Mouse (Mus musculus) heart, postnatal 10 days (tissue): Measurements from ENCODE around the gene Snn. TPM values are rescaled to one million over a fixed set of nuclear protein-coding genes. Genes with fewer than 3 reads are reported as not detected.
"Not testable (repeated sequence)": the region's sequence is repeated elsewhere in the genome, so short reads cannot be mapped to it uniquely, and the experiment has no call there.

Source experiments
- DNase-seq, 2 experiments: peaks; one replicate each; pipeline ENCODE4 v3.0.0; 2021
- intact Hi-C: fragments of 180-260 bp; cut with DNase I; formaldehyde crosslinking; loops from one replicate; pipeline ENCODE4 v1.15.1; 2025
- total RNA-seq, 2 experiments: library from RNA; stranded (reverse); gene quantifications; 2 replicates each; pipeline ENCODE4 v1.2.3; 2021

Gene Snn
- total RNA-seq: 10 to 100 TPM; 45.9 to 47.7 TPM

DNA sequence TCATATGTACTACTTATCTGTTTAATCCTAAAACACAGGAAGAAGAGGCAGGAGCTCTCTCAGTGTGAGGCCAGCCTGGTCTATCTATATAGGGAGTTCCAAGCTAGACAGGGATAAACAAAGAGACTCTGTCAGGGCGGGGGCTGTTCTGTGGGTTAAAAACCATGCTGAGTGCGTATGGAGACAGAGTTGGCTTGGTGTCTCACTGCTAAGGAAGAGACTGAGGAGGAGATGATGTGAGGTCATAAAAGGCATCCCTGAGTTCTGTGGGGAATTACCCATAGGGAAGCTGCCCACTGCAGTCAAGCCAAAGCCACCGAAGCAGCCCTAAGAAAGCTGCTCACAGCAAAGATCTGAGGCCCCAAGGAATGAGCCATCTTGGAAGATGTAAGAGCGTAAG is at the start of gene Snn:
Gene Snn (plus strand): TSS at position 301 of the 400 bp plus-strand sequence.
- no peak for DNase-seq
- intact Hi-C loops: no loop called here

DNA sequence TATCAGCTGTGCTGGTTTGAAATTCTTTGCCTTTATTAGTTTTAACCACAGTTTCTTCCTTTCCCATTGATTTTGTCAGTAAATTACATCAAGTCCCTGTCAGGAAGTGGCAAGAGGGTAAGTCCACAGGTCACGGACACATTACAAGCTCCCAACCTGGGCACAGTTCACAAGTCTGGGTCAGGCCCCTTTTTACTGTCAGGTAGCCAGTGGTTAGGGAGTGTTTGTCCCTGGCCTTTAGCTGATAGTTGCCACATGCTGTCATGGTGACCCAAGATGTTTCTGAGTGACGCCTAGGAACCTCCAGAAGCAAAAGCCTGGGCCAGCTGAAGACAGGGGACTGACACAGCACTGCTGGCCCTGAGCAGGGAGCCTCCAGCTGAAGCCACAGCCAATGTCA is 49.5 kb upstream of the Snn start:
- DNase-seq: no peak
- intact Hi-C loops: no loop called here

DNA sequence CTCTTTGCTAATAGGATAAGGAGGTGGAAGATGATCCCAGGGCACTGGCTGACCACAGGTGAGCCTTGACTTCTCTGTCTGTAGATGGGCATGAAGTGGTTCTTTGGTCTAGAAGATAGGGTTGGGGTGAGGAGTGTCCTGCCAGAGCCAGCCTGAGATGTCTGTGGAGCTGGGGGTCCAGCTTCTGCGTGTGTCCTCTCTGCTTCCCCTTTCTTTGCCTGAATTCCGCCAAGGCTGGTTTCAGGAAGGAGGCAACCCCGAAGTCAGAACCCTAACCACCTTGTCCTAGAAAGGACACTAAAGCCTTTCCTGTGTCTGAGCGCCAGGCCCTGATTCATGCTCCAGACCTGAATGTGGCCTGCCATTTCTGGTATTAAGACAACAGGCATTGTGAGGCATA is 48.8 kb upstream of the Snn start:
- intact Hi-C loops: no loop called here
- DNase-seq: no peak

DNA sequence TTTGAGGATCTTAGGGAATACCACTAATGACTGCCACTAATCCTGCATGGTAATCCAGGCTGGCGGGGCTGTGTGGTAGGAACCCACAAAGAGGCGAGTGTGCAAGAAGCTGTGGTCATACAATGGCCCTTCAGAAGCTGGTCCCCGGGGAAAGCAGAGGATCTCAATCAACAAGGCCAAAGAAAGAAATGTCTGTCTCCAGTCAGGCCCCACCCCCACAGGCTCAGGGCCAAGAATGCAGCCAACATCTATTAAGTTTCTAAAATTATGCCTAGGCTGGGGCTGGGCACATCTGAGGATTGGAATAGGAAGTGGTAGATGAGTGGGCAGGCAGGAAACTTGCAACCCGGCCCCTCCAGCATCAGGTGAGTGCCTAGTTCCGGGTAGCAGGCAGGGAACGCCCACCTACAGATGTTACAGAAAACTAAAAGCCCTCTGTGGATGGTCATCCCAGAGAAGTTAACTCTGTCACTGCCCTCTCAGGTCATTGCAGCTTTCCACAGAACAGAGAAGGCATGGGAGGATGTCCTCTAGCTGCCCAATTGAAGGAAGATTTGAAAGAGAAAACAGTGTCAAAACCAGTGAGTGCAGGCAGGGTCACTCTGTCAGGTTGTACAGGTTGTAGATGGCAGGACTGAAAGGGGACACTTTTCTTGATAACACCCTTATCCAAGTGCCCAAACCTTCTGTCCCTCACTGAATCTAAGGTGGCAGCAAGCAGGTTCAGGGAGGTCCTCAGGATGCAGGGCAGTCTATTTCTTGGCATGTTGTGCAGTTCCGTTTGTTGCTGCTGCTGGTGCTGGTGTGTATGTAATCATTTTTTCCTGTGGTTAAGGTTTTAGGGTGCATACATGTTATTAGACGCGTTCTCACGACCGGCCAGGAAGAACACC is 47.9 kb upstream of the Snn start:
- intact Hi-C loops: no loop called here
- peak; percentile 82 to 83 for DNase-seq

DNA sequence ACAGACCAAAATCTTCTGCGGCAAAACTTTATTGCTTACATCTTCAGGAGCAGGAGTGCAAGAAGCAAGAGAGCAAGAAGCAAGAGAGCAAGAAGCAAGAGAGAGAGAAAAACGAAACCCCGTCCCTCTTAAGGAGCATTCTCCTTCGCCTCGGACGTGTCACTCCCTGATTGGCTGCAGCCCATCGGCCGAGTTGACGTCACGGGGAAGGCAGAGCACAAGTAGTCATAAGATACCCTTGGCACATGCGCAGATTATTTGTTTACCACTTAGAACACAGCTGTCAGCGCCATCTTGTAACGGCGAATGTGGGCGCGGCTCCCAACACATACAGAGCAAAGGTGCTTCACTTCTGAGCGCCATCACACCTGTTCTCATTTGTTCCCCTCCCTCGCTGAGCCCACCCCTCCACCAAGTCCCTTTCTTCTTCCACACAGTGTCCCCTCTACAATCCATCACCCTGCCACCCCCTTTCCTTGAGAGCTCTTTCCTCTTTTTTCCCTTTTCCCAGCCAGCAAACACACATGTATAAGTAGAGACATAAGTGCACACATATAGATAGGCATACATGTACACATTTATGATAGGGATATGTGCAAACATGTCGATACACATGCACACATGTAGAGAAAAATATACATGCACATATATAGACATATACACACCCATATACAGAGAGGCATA is 47.1 kb upstream of the Snn start:
- DNase-seq, intact Hi-C loops: not testable (repeated sequence)

DNA sequence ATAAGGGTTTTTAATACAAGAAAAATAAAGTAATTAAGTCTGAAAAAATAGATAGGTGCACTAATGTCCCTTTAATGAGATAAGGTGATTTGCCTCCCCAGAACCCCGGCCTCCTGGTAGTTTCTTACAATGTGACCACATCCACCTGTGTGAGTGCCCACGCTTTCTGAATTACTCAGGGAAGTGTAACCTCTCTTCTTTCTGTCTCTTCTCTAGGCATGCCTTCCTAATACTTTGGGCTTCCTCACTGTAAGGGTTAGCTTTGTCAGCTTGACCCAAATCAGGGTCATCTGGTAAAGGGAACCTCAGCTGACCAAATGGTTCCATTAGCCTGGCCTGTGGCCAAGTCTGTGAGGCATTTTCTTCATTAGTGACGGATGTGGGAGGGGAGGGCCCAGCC is 46.3 kb upstream of the Snn start:
- no peak for DNase-seq
- intact Hi-C loops: no loop called here

DNA sequence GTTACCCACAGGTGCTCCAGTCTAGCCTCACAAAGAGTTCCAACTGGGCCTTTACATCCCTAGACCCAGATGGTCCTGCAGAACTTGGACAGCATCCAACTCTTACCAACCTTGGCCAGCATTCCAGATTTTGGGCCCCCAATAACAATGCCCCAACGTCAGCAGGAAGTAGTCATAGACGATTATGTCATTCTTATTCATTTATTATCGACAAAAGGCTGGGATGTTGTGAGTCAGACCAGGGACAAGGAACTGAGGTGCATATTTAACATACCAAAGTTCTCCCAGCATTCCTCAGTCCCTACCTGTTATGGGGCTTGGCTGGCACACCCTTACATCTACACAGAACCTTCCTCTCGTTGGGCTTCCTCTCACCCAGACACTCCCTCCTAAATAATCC is 44.4 kb upstream of the Snn start:
- no peak for DNase-seq
- intact Hi-C loops: no loop called here

DNA sequence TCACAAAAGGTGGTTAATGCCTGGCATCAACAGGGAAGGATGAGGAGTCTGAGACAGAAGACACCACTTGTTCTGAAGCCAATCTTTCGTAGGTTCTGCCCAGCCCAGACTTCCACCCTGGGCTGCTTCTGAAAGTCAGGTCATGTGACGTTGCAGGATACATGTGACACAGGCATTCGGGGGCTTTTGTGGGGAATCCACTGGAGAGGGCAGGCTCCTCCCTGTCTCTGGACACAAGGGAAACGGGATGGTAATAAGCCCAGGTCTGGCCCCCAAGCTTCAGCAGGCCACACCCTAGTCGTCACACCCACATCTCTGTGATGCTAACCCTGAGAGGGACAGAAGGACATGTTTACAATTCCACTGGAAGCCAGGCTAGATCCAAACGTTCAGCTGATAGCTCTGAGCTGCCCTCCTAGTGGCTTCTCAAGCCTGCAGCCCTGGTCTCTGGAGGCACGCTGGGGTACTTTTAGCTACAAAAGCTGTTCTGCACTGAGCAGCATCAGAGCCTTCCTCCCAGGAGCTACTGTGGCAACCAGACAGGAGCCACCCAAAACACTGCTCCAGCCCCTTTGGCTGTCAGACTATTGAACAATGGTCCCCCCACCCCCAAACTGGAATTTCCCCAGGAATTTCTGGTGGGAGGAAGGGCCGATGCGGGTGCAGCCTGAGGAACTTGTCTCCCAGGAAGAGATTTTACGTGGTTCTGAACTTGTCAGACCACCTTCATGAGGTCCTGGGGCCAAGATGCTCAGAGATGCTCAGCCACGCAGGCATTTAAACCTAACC is 42.7 kb upstream of the Snn start:
- DNase-seq: no peak
- intact Hi-C loops: no loop called here

DNA sequence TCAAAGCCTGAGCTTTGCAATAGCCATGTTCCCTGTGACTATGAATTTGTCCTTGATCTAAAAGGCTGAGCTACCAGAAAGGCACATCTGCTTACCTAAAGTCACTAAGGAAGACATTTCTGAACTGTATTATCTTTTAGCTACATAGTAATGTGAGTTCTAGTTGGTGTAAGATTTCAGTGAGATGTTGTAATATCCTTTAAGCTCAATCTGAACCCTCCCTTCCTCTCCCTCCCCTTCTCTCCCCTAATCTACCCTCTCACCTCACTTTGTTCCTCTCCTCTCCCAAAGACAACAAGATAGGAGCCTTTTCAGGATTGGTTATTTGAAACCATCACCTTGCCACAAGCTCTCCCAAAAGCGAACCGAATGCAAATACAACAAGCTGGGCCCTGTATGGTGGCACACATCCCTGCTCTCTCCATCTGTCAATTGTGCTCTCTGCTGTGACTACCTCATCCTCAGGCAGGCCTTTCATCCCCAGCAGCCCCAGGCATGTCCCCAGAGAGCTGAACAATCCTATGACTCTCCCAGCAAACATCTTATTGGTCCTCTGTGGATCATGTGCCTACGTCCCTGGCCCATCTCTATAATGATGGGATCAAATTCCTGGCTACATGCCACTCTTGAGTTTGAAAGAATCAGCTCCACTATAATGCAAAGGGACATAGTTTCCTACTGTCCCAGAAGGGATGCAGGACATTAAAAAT is 39.2 kb upstream of the Snn start:
- intact Hi-C loops: loop anchor here (5.0 kb wide), 1 partner anchor 64 kb away; no protein-coding TSS in a partner anchor
- DNase-seq: no peak

DNA sequence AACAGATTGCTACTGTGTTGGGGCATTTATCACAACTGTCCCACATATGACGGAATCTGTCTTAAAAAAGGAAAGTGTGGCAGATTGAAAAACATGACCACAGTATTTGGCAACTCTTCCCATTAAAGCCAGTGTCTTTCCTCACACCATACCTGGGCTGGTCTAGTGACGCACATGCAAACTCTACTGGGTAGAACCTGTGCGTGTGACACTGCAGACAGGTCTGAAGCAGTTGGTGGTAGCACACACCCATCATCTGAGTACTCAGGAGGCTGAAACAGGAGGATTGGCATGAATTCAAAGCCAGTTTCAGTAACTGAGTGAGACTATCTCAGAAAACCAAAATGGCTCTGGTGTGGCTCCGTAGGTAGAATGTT is 38.6 kb upstream of the Snn start:
- intact Hi-C loops: loop anchor here (5.0 kb wide), 1 partner anchor 65 kb away; no protein-coding TSS in a partner anchor

DNA sequence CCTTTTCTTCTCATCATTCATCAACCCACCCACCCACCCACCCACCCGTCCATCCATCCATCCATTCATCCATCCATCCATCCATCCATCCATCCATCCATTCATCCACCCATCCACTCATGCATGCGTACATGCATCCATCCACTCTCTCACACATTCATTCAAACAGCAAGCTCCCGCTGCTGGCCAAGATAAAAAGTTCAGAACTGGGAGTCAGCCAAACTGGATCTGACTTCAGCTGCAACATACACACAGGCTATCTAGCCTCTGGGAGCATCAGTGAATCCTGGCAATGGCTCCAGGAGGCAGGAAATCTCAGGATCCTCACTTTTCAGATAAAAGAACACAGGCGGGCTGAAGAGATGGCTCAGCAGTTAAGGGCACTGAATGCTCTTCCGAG is 37.1 kb upstream of the Snn start:
- intact Hi-C loops: loop anchor here (5.0 kb wide), 1 partner anchor 66 kb away; no protein-coding TSS in a partner anchor
- no peak for DNase-seq

More for the DNA sequence above, 38.6 kb upstream of the Snn start:
- no peak for DNase-seq

DNA sequence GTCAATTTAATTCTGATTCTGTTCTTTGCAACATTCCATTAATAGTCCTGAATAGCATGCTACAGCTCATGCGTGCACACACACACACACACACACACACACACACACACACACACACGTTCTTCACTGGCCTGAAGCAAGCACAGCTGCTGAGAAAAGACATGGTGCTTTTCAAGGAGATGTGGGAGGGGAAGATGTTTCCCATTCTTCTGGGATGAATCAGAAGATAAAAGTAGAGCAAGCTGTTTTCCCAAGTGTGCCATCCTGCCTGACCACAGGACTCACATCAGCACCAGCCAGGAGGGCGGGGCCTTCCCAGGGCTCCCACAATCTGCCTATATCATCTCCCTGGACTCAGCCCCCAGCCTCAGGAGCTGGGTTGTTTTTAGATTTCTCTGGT is 35.9 kb upstream of the Snn start:
- DNase-seq: peak in 1 of 2 experiments; percentile 51
- intact Hi-C loops: loop anchor here (5.0 kb wide), 1 partner anchor 68 kb away; no protein-coding TSS in a partner anchor

DNA sequence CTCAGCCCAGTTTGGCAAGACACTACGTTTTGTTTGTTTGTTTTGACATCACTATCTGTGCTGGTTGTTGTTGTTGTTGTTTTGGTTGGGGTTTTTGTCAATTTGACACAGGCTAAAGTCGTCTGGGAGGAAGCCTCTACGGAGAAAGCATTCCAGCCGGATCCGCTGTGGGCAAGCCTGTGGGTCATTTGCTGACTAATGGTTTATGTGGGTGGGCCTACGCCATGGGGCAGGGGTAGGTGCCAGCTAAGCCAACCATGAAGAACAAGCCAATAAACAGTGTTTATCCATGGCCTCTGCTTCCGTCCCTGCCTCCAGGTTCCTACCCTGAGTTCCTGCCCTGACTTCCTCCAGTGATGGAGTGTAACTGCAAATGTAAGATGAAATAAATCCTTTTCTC is 32.5 kb upstream of the Snn start:
- intact Hi-C loops: no loop called here
- no peak for DNase-seq

DNA sequence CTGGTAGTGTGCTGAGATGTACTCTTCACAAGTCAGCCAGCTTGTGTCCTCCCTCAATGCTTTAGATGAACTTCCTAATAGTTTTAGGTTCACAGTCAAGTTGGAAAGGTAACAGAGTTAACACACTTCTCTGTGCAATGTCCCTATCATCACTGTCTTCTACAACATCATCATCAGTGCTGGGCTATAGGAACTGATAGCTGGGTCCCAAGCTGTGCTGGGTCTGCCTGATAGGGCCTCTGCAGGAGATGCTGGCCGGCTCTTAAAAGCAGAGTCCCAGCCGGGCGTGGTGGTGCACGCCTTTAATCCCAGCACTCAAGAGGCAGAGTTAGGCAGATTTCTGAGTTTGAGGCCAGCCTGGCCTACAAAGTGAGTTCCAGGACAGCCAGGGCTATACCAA is 29.9 kb upstream of the Snn start:
- DNase-seq: no peak
- intact Hi-C loops: loop anchor here (5.0 kb wide), 1 partner anchor 64 kb away; no protein-coding TSS in a partner anchor

DNA sequence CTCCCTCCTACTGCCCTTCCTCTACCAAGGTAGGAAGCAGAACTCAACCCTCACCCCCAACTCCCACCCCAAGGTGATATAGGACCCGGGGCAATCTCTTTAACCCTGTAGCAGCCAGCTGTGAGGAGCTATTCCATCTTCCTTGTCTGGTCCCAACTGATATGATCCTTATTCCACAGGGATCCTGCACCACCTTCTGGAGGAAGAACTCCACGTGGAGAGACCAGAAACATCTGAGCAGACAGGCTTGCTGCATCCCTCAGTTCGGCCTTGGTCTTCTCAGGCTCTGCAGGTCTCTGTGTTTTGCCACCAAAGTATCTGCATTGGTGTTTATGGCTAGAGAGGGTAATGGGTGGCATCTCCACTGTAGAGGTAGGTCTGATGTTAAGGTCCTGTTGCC is 29.4 kb upstream of the Snn start:
- no peak for DNase-seq
- intact Hi-C loops: loop anchor here (5.0 kb wide), 1 partner anchor 64 kb away; no protein-coding TSS in a partner anchor

DNA sequence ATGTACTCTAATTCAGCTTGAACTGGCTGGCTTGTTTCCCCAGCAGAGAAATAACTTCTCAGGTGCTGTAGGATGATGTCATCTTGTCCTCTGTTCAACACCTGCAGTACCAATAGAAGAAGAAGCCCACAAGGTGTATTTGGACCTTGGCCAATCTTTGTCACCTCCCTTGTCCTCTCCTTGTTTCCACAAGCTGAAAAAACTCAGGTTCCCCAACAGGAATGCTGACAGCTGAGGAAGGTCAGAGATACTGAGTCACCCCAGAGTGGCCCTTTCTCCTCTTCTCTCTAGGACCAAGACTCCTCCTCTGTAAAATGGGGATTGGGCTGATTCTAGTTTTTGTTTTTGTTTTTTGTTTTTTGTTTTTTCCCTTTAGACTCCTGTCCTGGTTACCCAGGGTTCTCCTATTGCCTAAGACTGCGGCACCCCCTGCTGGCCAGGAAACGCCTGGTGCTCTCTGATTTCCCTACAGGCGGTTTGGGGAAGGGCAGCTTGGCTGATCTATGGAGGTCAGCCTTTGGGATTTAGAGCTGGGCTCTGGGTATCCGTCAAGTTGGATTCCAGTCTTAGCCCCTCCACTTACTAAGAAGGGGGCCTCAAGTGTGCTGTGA is 26.4 kb upstream of the Snn start:
- intact Hi-C loops: loop anchor here (1.0 to 5.0 kb wide), 3 partner anchors 67 to 161 kb away; no protein-coding TSS in a partner anchor
- peak; percentile 88 to 94 for DNase-seq

DNA sequence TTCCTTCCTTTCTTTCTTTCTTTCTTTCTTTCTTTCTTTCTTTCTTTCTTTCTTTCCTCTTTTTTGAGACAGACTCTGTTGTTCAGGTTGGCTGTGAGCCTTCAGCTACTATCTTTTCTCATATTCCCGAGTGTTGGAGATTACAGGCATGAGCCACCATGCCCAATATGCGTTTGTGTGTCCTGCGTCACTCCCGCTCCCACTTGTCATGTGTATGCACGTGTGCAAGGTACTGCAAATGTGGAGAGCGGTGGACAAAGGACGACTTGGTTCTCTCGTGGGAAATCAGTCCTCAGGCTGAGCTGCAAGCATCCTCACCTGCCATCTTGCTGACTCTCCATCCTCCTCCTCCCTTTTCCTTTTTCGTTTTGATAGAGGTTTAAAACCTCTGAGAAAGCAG is 25.5 kb upstream of the Snn start:
- no peak for DNase-seq
- intact Hi-C loops: loop anchor here (2.0 to 5.0 kb wide), 2 partner anchors 57 to 84 kb away; no protein-coding TSS in a partner anchor

DNA sequence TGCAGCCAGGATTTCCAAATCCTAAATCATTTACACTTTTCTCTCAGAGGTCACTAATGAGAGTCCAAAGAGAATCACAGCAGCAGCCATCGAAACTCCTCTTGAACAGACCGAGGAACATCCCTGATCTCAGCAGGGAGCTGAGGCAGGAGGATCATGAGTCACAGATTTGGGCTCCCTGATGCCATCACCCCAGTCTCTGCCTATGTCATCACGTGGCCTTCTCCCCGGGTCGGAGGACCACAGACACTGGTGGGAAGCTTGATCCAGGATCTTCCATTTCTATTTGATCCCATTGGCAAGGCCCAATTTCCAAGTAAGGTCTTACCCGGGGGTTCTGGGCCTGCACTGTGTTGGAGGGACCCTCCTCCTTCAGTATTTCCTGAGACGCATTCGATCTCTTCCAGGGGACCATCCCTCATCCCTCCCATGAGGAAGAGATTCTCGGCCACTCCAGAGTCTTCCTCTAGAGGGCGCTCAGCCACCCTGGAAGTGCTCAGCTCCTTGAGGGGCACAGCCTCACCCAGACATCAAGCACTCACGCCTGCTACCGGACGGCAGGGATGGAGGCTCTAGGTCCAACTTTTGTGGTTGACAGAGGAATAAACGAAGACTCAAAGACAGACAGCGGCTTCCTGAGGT is 24.8 kb upstream of the Snn start:
- intact Hi-C loops: loop anchor here (1.0 to 5.0 kb wide), 6 partner anchors 31 to 383 kb away; partner anchors contain the start of gene Litaf
- DNase-seq: peak; percentile 76 to 89

DNA sequence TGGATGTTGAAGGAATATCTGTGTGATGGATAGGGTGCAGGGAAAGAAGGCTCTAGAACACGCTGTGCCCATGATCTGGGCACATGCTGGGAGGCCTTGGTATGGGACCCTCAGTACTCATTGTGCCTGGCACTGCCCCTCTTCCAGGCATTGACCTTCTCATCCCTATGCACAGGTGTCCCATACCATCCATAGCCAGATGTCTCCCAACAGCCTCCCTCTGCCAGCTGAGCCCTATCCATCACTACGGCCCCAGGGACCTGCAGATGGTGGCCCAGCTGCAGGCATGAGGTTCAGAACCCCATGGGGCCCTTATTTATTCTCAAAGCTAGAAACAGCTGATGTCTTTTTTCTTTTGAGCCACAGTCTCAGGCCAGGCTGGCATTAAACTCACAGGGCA is 20.1 kb upstream of the Snn start:
- DNase-seq: no peak
- intact Hi-C loops: no loop called here
